Mouse (Mus musculus): ENCODE results near the gene Pacrg.

DNA sequence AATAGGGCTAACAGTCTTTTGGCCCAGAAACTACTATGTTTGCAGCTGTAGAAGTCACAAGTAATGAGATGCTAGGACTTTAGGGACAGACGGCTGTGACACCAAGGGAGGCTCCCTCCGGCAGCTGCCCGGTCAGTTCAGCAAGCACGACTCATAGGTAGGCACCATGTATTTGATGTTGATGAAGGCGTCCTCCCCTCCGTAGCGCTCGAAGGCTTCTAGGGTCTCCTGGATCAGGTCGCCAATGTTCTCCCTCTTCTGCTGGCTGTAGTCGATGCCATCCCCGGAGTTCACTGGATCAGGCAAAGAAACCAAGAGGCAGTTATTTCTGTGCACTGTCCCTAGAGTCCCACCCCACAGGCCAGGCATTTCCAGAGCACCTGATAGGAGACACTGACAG is 436.9 kb downstream of the Pacrg start:
- no peak for TF ChIP-seq CTCF (IDR thresholded peaks at IDR 0.05; ENCODE audit: control insufficient read depth, insufficient read depth, insufficient replicate concordance, low read depth, low read length)
- TF ChIP-seq POLR2A (IDR thresholded peaks at IDR 0.05; ENCODE audit: control insufficient read depth, low read depth, low read length) = no peak
